Mouse (Mus musculus) liver, adult 2 months (tissue): ENCODE measurements around the gene Rph3al.

Experiments
- CTCF ChIP-seq: fragments of 200-500 bp; IDR thresholded peaks from 2 replicates; pipeline ENCODE4 v1.5.1; 2011; ENCODE audit warnings: low read depth, low read length, control low read depth
- POLR2A ChIP-seq: fragments of 200-500 bp; IDR thresholded peaks from 2 replicates; pipeline ENCODE4 v1.6.1; 2011; ENCODE audit warnings: low read length, control low read depth; ENCODE audit not compliant: insufficient read depth; ENCODE audit errors: extremely low read depth

- TF ChIP-seq CTCF (no peak), POLR2A (no peak)
These were observed 38.6 kb downstream of the Rph3al start for GRCm38 (mm10) chr11:75899676-75900075.
